Mouse (Mus musculus): ENCODE results near the gene Fap. TPM values are rescaled to one million over a fixed set of nuclear protein-coding genes. Genes with fewer than 3 reads are reported as not detected.
A peak's percentile ranks its signal among the peaks of the same experiment; 100 is the strongest.

The Fap gene
- polyA plus RNA-seq, 1 experiment from 2014 or later = 1.8 TPM

GRCm38 (mm10) chr2:62460231-62460710 lies 113.6 kb downstream of the Fap start:
- no peak for DNase-seq (ENCODE audit: low spot score)

GRCm38 (mm10) chr2:62459241-62460174 lies 114.4 kb downstream of the Fap start:
- no peak for DNase-seq (ENCODE audit: low spot score)

GRCm38 (mm10) chr2:62458070-62458469 lies 115.8 kb downstream of the Fap start:
- DNase-seq (ENCODE audit: low spot score) = peak; percentile 33

GRCm38 (mm10) chr2:62454991-62455390 lies 118.9 kb downstream of the Fap start:
- DNase-seq (ENCODE audit: low spot score) = no peak

- no peak for DNase-seq (ENCODE audit: low spot score)
Measured at GRCm38 (mm10) chr2:62454033-62454432, 119.8 kb downstream of the Fap start.

Other genes with a start within 250 kb of the Fap start
- 58.4 and 69.5 TPM in 2 replicates for gene Dpp4, start 161.8 kb downstream of the Fap start, polyA plus RNA-seq (2015; fragmentation: Nextera tagmentation; extraction: Ambion mirVana)
- 0.59 and 1.3 TPM in 2 replicates for gene Gcg, start 90.4 kb downstream of the Fap start, polyA plus RNA-seq (2015; fragmentation: Nextera tagmentation; extraction: Ambion mirVana)
- gene Ifih1, start 72.2 kb upstream of the Fap start, polyA plus RNA-seq (2015; fragmentation: Nextera tagmentation; extraction: Ambion mirVana) = 10.7 and 11.4 TPM in 2 replicates
- 1.8 and 1.9 TPM in 2 replicates for gene Gca, start 90.2 kb upstream of the Fap start, polyA plus RNA-seq (2015; fragmentation: Nextera tagmentation; extraction: Ambion mirVana)